Mouse (Mus musculus) hindbrain, embryonic 14.5 days (tissue): ENCODE measurements around the gene Bmt2. TPM values are rescaled to one million over a fixed set of nuclear protein-coding genes. Genes with fewer than 3 reads are reported as not detected.

Experiments
- ATAC-seq: fragments of 200-750 bp; cut with Nextera tagmentation; 2 replicates; pipeline ENCODE4 v1.8.0; 2017; ENCODE audit warnings: moderate number of reproducible peaks, mild to moderate bottlenecking, moderate TSS enrichment, moderate library complexity; ENCODE audit not compliant: low FRiP score
- DNase-seq: peaks from one replicate; pipeline ENCODE4 v3.0.0-alpha.2; 2015; ENCODE audit warnings: low spot score
- H3K27ac ChIP-seq: fragments of 300-500 bp; sonication (generic); 2 replicates; pipeline ENCODE4 v1.5.1; 2014; ENCODE audit warnings: mild to moderate bottlenecking, moderate library complexity
- H3K27me3 ChIP-seq: fragments of 300-500 bp; sonication (generic); 2 replicates; pipeline ENCODE4 v1.6.1; 2014; ENCODE audit warnings: mild to moderate bottlenecking, low read length, mixed read lengths; ENCODE audit not compliant: control insufficient read depth, insufficient read depth
- H3K36me3 ChIP-seq: fragments of 300-500 bp; sonication (generic); replicated peaks from 2 replicates; pipeline ENCODE4 v1.6.1; 2014; ENCODE audit not compliant: control insufficient read depth, insufficient read depth
- H3K4me1 ChIP-seq: fragments of 300-500 bp; sonication (generic); replicated peaks from 2 replicates; pipeline ENCODE4 v1.6.1; 2014; ENCODE audit warnings: antibody characterized with exemption, low read length, mixed read lengths; ENCODE audit not compliant: control insufficient read depth, insufficient read depth
- H3K4me2 ChIP-seq: fragments of 300-500 bp; sonication (generic); replicated peaks from 2 replicates; pipeline ENCODE4 v1.6.1; 2014; ENCODE audit warnings: mild to moderate bottlenecking, moderate library complexity
- H3K4me3 ChIP-seq: fragments of 300-500 bp; sonication (generic); replicated peaks from 2 replicates; pipeline ENCODE4 v1.5.1; 2014; ENCODE audit warnings: mild to moderate bottlenecking, low read length
- H3K9ac ChIP-seq: fragments of 300-500 bp; sonication (generic); 2 replicates; pipeline ENCODE4 v1.6.1; 2014
- H3K9me3 ChIP-seq: fragments of 300-500 bp; sonication (generic); 2 replicates; pipeline ENCODE4 v1.6.1; 2016; ENCODE audit warnings: low read length; ENCODE audit not compliant: control insufficient read depth
- WGBS: fragments of 180-500 bp; shearing (Covaris S2); extraction: QIAGEN DNeasy Blood & Tissue Kit; methylation state at CpG from one replicate; pipeline ENCODE4 v1.1.7; 2014; 5-methylcytosine and 5-hydroxymethylcytosine counted together
- polyA plus RNA-seq: library from polyadenylated mRNA; unstranded; fragments of >200 nt; fragmentation: Nextera tagmentation; extraction: Ambion mirVana; gene quantifications from 2 replicates; pipeline ENCODE4 v1.2.1, GENCODE M21; 2014

Gene Bmt2
- 25.0 and 28.5 TPM in 2 replicates for polyA plus RNA-seq

- Histone ChIP-seq H3K27me3 (no peaks in the 10 kb centered on the region), H3K4me1 (peaks cover 16% of the 10 kb centered on the region), H3K9ac (peak within 1 kb of the TSS; percentile 95), H3K4me3 (peak within 1 kb of the TSS; percentile 95), H3K9me3 (no peaks in the 10 kb centered on the region), H3K27ac (peak within 1 kb of the TSS; percentile 96), H3K4me2 (peak within 1 kb of the TSS; percentile 89), H3K36me3 (no peaks in the 10 kb centered on the region)
- peak; percentile 99 for ATAC-seq
- DNase-seq: peak; percentile 95
- under 1% methylated on average over 37 of the region's 37 CpGs for WGBS
Measured at GRCm38 (mm10) chr6:13677818-13678282, at the start of gene Bmt2. Bmt2 (minus strand) TSS chr6:13677966.

GRCm38 (mm10) chr6:13722166-13722565, 44.4 kb upstream of the Bmt2 start:
- 92% methylated on average over 3 of the region's 3 CpGs for WGBS
- no peak for ATAC-seq
- H3K4me1 ChIP-seq: no peaks in the 10 kb centered on the region
- H3K4me3 ChIP-seq: no peak overlapping the region
- H3K4me2 ChIP-seq: no peak overlapping the region
- H3K9ac ChIP-seq: no peak overlapping the region
- no peak overlapping the region for H3K27ac ChIP-seq
- H3K36me3 ChIP-seq: no peaks in the 10 kb centered on the region
- no peaks in the 10 kb centered on the region for H3K9me3 ChIP-seq
- no peaks in the 10 kb centered on the region for H3K27me3 ChIP-seq
- no peak for DNase-seq

DNA sequence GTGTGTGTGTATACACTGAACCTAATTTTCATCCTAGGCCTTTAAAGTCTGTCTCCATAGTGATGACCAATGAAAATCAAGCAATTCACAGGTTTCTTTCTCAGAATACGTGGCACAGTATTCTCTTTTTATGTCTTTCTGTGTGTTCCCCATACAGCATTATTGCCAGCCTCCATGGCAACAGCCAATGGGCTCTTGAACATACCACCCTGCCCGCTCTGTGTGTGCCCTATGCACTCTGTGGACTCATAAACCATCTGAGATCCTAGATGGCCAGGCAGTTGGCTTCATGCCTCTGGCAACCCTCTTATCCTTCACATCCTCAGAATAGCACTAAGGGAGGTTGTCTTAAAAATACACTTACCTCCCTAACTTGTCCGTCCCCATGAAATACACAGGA, 37.1 kb upstream of the Bmt2 start:
- Histone ChIP-seq H3K9ac (no peak overlapping the region), H3K4me2 (no peak overlapping the region), H3K9me3 (no peaks in the 10 kb centered on the region), H3K4me3 (no peak overlapping the region), H3K27ac (no peak overlapping the region), H3K36me3 (no peaks in the 10 kb centered on the region), H3K27me3 (no peaks in the 10 kb centered on the region), H3K4me1 (no peaks in the 10 kb centered on the region)
- WGBS: 63% methylated on average over 3 of the region's 3 CpGs
- ATAC-seq: no peak
- no peak for DNase-seq

DNA sequence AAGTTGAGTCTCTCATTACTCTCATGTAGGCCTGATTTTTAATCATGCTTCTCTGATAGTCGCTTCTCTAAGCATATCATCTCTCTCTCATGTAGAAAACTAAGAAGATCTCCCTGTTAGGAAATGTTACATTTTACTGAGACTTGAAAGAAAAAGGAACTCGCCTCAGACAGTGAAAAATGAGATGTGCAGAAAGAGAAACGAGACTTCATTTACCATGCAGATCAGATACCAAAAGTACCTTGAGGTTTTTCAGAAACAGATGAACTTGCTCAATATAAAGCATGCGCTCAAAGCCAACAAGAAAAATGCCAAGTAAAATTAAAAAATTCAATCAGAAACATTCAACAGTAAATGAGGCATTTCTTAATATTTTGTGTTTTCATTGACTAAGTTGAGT, 19.1 kb upstream of the Bmt2 start:
- Histone ChIP-seq H3K9me3 (no peaks in the 10 kb centered on the region), H3K4me1 (no peaks in the 10 kb centered on the region), H3K4me2 (no peak overlapping the region), H3K4me3 (no peak overlapping the region), H3K36me3 (no peaks in the 10 kb centered on the region), H3K27me3 (no peaks in the 10 kb centered on the region), H3K9ac (no peak overlapping the region), H3K27ac (no peak overlapping the region)
- no peak for DNase-seq
- ATAC-seq: no peak
- WGBS: 88% methylated on average over 4 of the region's 4 CpGs

- Histone ChIP-seq H3K27ac (no peak overlapping the region), H3K4me1 (no peaks in the 10 kb centered on the region), H3K4me2 (no peak overlapping the region), H3K9me3 (no peaks in the 10 kb centered on the region), H3K36me3 (no peaks in the 10 kb centered on the region), H3K4me3 (no peak overlapping the region), H3K9ac (no peak overlapping the region), H3K27me3 (no peaks in the 10 kb centered on the region)
- ATAC-seq: no peak
- 81% methylated on average over 2 of the region's 2 CpGs for whole genome bisulfite sequencing
- DNase-seq: no peak
Measured at GRCm38 (mm10) chr6:13695103-13695845, 17.5 kb upstream of the Bmt2 start.

GRCm38 (mm10) chr6:13691657-13692294, 14.0 kb upstream of the Bmt2 start:
- Histone ChIP-seq H3K27me3 (no peaks in the 10 kb centered on the region), H3K4me1 (no peaks in the 10 kb centered on the region), H3K4me3 (no peak overlapping the region), H3K27ac (no peak overlapping the region), H3K36me3 (no peaks in the 10 kb centered on the region), H3K9ac (no peak overlapping the region), H3K4me2 (no peak overlapping the region), H3K9me3 (no peaks in the 10 kb centered on the region)
- no peak for DNase-seq
- ATAC-seq: no peak
- 75% methylated on average over 2 of the region's 2 CpGs for WGBS

DNA sequence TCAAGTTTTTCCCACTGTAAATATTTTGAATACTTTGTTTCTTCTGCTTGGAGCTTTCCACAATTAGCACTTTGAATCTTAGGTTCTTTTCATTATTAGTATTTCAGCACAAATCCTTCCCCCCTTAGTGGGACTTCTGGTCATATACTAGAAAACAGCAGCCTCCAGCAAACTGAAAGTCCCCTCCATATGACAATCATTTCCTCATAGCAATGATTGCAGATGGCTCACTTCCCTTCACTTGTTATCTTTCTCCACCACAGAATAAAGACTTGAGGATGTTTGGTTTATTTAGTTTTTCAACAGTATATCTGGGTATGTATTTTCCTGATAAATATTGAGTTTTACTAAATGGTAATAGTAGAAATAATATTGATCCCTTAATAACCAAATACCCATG, 12.6 kb upstream of the Bmt2 start:
- Histone ChIP-seq H3K27me3 (no peaks in the 10 kb centered on the region), H3K9me3 (no peaks in the 10 kb centered on the region), H3K9ac (no peak overlapping the region), H3K4me1 (no peaks in the 10 kb centered on the region), H3K4me3 (no peak overlapping the region), H3K36me3 (no peaks in the 10 kb centered on the region), H3K27ac (no peak overlapping the region), H3K4me2 (no peak overlapping the region)
- ATAC-seq (no peak), DNase-seq (no peak)

DNA sequence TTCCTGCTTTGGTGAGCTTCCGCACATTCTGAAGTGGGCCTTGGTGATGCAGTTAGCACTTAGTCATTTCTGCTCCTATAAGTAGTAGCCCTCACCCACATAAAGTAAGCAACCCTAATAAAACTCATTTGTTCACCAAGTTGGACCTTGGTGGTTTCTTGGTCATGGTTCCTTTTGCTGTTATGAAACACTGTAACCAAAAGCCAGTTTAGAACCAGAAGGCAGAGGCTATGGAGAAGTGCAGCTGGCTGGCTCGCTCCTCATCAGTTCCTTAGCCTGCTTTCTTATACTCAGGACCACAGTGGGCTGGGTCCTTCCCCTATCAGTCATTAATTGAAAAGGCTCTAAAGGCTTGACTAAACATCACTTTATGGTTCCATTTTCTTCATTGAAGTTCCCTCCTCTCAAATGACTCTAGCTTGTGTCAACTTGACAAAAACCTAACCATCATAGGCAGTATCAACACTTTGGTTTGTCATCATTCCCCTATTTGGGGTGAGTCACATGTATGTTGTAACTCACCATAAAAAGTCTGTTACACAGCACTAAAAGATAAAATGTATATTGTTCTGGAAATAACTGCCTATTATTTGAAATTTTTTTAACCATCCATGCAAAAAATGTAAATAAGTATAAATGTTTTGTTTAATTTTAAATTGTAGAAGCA, 6.3 kb upstream of the Bmt2 start:
- DNase-seq (no peak), ATAC-seq (no peak)
- 92% methylated on average over 2 of the region's 2 CpGs for WGBS
- H3K4me3 ChIP-seq: no peak overlapping the region
- H3K9me3 ChIP-seq: no peaks in the 10 kb centered on the region
- no peak overlapping the region for H3K9ac ChIP-seq
- no peak overlapping the region for H3K27ac ChIP-seq
- no peak overlapping the region for H3K4me2 ChIP-seq
- H3K4me1 ChIP-seq: no peaks in the 10 kb centered on the region
- no peaks in the 10 kb centered on the region for H3K36me3 ChIP-seq
- H3K27me3 ChIP-seq: no peaks in the 10 kb centered on the region

DNA sequence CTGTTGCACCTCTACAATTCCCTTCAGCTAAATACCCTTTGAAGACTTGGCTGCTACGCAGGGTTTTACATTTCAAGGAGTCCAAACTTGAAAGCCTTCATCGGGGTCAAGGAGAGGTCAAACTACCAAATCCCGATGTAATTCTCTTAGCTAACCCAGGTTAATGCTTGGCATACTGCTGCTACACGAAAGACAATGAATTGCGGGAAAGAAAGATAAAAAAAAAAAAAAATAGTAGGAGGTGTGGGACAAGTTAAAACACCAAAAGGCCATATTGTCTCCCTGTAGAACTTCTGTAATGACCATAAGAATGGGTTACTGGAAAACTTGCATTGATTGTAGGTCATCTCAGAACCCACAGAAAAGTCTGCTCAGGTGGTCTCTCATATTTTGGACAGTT, 583 bp upstream of the Bmt2 start:
- Histone ChIP-seq H3K4me1 (peaks cover 14% of the 10 kb centered on the region), H3K27ac (peak overlapping the region; percentile 96; the same call in 1 of the 2 replicates), H3K9ac (peak overlapping the region; percentile 36; the same call in 1 of the 2 replicates), H3K9me3 (no peaks in the 10 kb centered on the region), H3K4me2 (peak overlapping the region; percentile 58), H3K27me3 (no peaks in the 10 kb centered on the region), H3K36me3 (no peaks in the 10 kb centered on the region), H3K4me3 (peak overlapping the region; percentile 95)
- no peak for DNase-seq
- WGBS: 22% methylated on average over 5 of the region's 5 CpGs
- ATAC-seq: no peak
